8 mouse cellular contexts compared by ENCODE assay signal in the genomic region with DNA sequence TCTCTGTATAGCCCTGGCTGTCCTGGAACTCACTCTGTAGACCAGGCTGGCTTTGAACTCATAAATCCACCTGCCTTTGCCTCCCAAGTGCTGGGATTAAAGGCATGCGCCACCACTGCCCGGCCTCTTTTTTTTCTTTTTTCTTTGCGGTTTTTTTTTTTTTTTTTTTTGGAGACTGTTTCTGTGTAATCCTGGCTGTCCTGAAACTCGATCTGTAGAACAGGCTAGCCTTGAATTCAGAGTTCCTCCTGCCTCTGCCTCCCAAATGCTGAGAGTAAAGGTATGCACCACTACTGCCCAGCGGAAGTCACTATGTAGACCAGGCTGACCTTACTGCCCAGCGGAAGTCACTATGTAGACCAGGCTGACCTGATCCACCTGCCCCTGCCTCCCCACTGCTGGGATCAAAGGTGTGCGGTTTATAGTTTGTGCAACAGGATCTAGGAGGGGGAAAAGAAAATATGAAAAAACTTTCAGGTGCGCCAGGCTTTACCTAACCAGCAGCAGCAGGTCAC. TPM values are rescaled to one million over a fixed set of nuclear protein-coding genes. Genes with fewer than 3 reads are reported as not detected.
DNase-seq lines count a peak whose midpoint lies in the region; ATAC-seq and TF ChIP-seq lines count a peak whose summit lies in the region.

No protein-coding gene starts in this region.

- H3K27ac ChIP-seq in heart, postnatal 0 days (ENCODE audit: low read depth), result 0 out of 2 replicates have a peak overlapping the region, but pooled peaks have one; percentile 40
- H3K27ac ChIP-seq in bone marrow macrophage, adult 2 months (ENCODE audit: insufficient read depth, low read depth, low read length), result peak overlapping the region; percentile 78
- H3K27ac ChIP-seq in hindbrain, embryonic 13.5 days, result peak overlapping the region; percentile 13; the same call in 1 of the 2 replicates
- H3K27ac ChIP-seq in midbrain, embryonic 12.5 days (replicated peaks), result no peak overlapping the region

- TF ChIP-seq CTCF in heart, postnatal 0 days (IDR thresholded peaks at IDR 0.05; ENCODE audit: low read depth), result no peak
- TF ChIP-seq CTCF in bone marrow macrophage, adult 2 months (IDR thresholded peaks at IDR 0.05; ENCODE audit: low read depth, low read length), result no peak

- WGBS in heart, postnatal 0 days, result 51% methylated on average over 7 of the region's 8 CpGs
- 59% methylated on average over 8 of the region's 8 CpGs for whole genome bisulfite sequencing in hindbrain, embryonic 13.5 days
- WGBS in midbrain, embryonic 12.5 days, result 52% methylated on average over 8 of the region's 8 CpGs

- peaks cover 16% of the 10 kb centered on the region for H3K36me3 ChIP-seq in heart, postnatal 0 days (replicated peaks; ENCODE audit: control insufficient read depth, insufficient read depth, low read length)
- H3K36me3 ChIP-seq in hindbrain, embryonic 13.5 days, result peaks cover 26% of the 10 kb centered on the region
- H3K36me3 ChIP-seq in midbrain, embryonic 12.5 days, result peaks cover 28% of the 10 kb centered on the region

- no peak for DNase-seq in heart, postnatal 0 days (ENCODE audit: low spot score)
- DNase-seq in heart, postnatal 10 days, result no peak
- no peak for DNase-seq in spleen, adult 18-20 months
- no peak for DNase-seq in thymus, postnatal 4 days
- no peak for DNase-seq in left cerebral cortex, postnatal 36 days (ENCODE audit: low spot score in 2 of 2)

- intact Hi-C loops in heart, postnatal 10 days (cut with DNase I), result loop anchor here (1.0 to 2.0 kb wide), 2 partner anchors 17 to 32 kb away; partner anchors contain the start of genes D930048N14Rik and N4bp3
- intact Hi-C loops in left cerebral cortex, postnatal 36 days (cut with DNase I), result no loop called here

- H3K27me3 ChIP-seq in heart, postnatal 0 days (ENCODE audit: control insufficient read depth, insufficient read depth, low read length), result no peaks in the 10 kb centered on the region
- H3K27me3 ChIP-seq in hindbrain, embryonic 13.5 days, result no peaks in the 10 kb centered on the region
- 0 out of 2 replicates have a peak, but pooled peaks cover 4% of the 10 kb centered on the region for H3K27me3 ChIP-seq in midbrain, embryonic 12.5 days

- no peaks in the 10 kb centered on the region for H3K9me3 ChIP-seq in heart, postnatal 0 days (replicated peaks; ENCODE audit: control insufficient read depth, low read length)
- no peaks in the 10 kb centered on the region for H3K9me3 ChIP-seq in hindbrain, embryonic 13.5 days
- H3K9me3 ChIP-seq in midbrain, embryonic 12.5 days, result no peaks in the 10 kb centered on the region

- peaks cover 21% of the 10 kb centered on the region for H3K4me1 ChIP-seq in heart, postnatal 0 days (ENCODE audit: control insufficient read depth, insufficient read depth)
- H3K4me1 ChIP-seq in bone marrow macrophage, adult 2 months (ENCODE audit: control insufficient read depth, insufficient read depth, low read length), result peaks cover 24% of the 10 kb centered on the region
- peaks cover 38% of the 10 kb centered on the region for H3K4me1 ChIP-seq in hindbrain, embryonic 13.5 days (replicated peaks)
- peaks cover 22% of the 10 kb centered on the region for H3K4me1 ChIP-seq in midbrain, embryonic 12.5 days

- no peak overlapping the region for H3K9ac ChIP-seq in heart, postnatal 0 days (replicated peaks; ENCODE audit: low read depth, low read length)
- H3K9ac ChIP-seq in hindbrain, embryonic 13.5 days, result peak overlapping the region; percentile 46; the same call in 1 of the 2 replicates
- H3K9ac ChIP-seq in midbrain, embryonic 12.5 days (replicated peaks), result no peak overlapping the region

- H3K4me3 ChIP-seq in heart, postnatal 0 days (ENCODE audit: low read depth, low read length), result peak overlapping the region; percentile 82
- H3K4me3 ChIP-seq in bone marrow macrophage, adult 2 months (ENCODE audit: insufficient read depth, low read length), result peak overlapping the region; percentile 69
- H3K4me3 ChIP-seq in hindbrain, embryonic 13.5 days, result peak overlapping the region; percentile 81
- peak overlapping the region; percentile 89 for H3K4me3 ChIP-seq in midbrain, embryonic 12.5 days

- H3K4me2 ChIP-seq in heart, postnatal 0 days (ENCODE audit: low read depth, low read length), result peak overlapping the region; percentile 94
- peak overlapping the region; percentile 76 for H3K4me2 ChIP-seq in hindbrain, embryonic 13.5 days
- peak overlapping the region; percentile 72 for H3K4me2 ChIP-seq in midbrain, embryonic 12.5 days (replicated peaks)

- ATAC-seq in heart, postnatal 0 days (ENCODE audit: insufficient read depth, low read depth), result peak; percentile 2; the same call in 1 of the 2 replicates
- peak; percentile 66 for ATAC-seq in hindbrain, embryonic 13.5 days (ENCODE audit: low FRiP score)
- ATAC-seq in midbrain, embryonic 12.5 days (ENCODE audit: low FRiP score, low read depth), result peak; percentile 60

- TF ChIP-seq POLR2A in bone marrow macrophage, adult 2 months (IDR thresholded peaks at IDR 0.05; ENCODE audit: borderline replicate concordance, low read depth, low read length), result no peak

- no peak for TF ChIP-seq EP300 in heart, postnatal 0 days (IDR thresholded peaks at IDR 0.05; ENCODE audit: low read depth)

RNA-seq across cellular contexts. Expression of gene Nhp2, which starts 0.6 kb away (rescaled TPM):
- total RNA-seq in heart, postnatal 0 days (2014; rRNA removed; ENCODE audit: low replicate concordance), result 34.1 and 58.2 TPM in 2 replicates
- 59.7 and 61.4 TPM in 2 replicates for polyA plus RNA-seq in heart, postnatal 0 days (2015; fragmentation: Nextera tagmentation; extraction: Ambion mirVana)
- 10 to 100 TPM; 30.5 to 30.9 TPM for total RNA-seq in heart, postnatal 10 days (2021)
- polyA plus RNA-seq in bone marrow macrophage, adult 2 months (2012; ENCODE audit: insufficient read depth, insufficient read length, missing spikeins), result 33.9 and 38.8 TPM in 2 replicates
- polyA plus RNA-seq in hindbrain, embryonic 13.5 days (2015; fragmentation: Nextera tagmentation; extraction: Ambion mirVana), result 99.6 and 108 TPM in 2 replicates
- polyA plus RNA-seq in midbrain, embryonic 12.5 days (2016; fragmentation: Nextera tagmentation; extraction: Ambion mirVana), result 118 and 128 TPM in 2 replicates
- total RNA-seq in left cerebral cortex, postnatal 36 days (2021), result 10 to 100 TPM; 44.7 to 52.4 TPM

RNA-seq across cellular contexts. Expression of gene Hnrnpab, which starts 12.3 kb away (rescaled TPM):
- total RNA-seq in heart, postnatal 0 days (2014; rRNA removed; ENCODE audit: low replicate concordance), result 136 and 225 TPM in 2 replicates
- 156 and 159 TPM in 2 replicates for polyA plus RNA-seq in heart, postnatal 0 days (2015; fragmentation: Nextera tagmentation; extraction: Ambion mirVana)
- 100 to 1,000 TPM; 237 to 257 TPM for total RNA-seq in heart, postnatal 10 days (2021)
- 144 and 159 TPM in 2 replicates for polyA plus RNA-seq in bone marrow macrophage, adult 2 months (2012; ENCODE audit: insufficient read depth, insufficient read length, missing spikeins)
- polyA plus RNA-seq in hindbrain, embryonic 13.5 days (2015; fragmentation: Nextera tagmentation; extraction: Ambion mirVana), result 400 and 427 TPM in 2 replicates
- 771 and 878 TPM in 2 replicates for polyA plus RNA-seq in midbrain, embryonic 12.5 days (2016; fragmentation: Nextera tagmentation; extraction: Ambion mirVana)
- 100 to 1,000 TPM; 121 to 126 TPM for total RNA-seq in left cerebral cortex, postnatal 36 days (2021)

RNA-seq across cellular contexts. Expression of gene Rmnd5b, which starts 16.7 kb away (rescaled TPM):
- total RNA-seq in heart, postnatal 0 days (2014; rRNA removed; ENCODE audit: low replicate concordance), result 38.6 and 54.3 TPM in 2 replicates
- polyA plus RNA-seq in heart, postnatal 0 days (2015; fragmentation: Nextera tagmentation; extraction: Ambion mirVana), result 25.8 and 30.0 TPM in 2 replicates
- 10 to 100 TPM; 24.1 to 25.4 TPM for total RNA-seq in heart, postnatal 10 days (2021)
- polyA plus RNA-seq in bone marrow macrophage, adult 2 months (2012; ENCODE audit: insufficient read depth, insufficient read length, missing spikeins), result 42.4 and 43.7 TPM in 2 replicates
- 74.8 and 77.7 TPM in 2 replicates for polyA plus RNA-seq in hindbrain, embryonic 13.5 days (2015; fragmentation: Nextera tagmentation; extraction: Ambion mirVana)
- 44.3 and 46.8 TPM in 2 replicates for polyA plus RNA-seq in midbrain, embryonic 12.5 days (2016; fragmentation: Nextera tagmentation; extraction: Ambion mirVana)
- 10 to 100 TPM; 58.0 to 58.9 TPM for total RNA-seq in left cerebral cortex, postnatal 36 days (2021)

RNA-seq across cellular contexts. Expression of gene N4bp3, which starts 31.7 kb away (rescaled TPM):
- 31.2 and 34.8 TPM in 2 replicates for total RNA-seq in heart, postnatal 0 days (2014; rRNA removed; ENCODE audit: low replicate concordance)
- polyA plus RNA-seq in heart, postnatal 0 days (2015; fragmentation: Nextera tagmentation; extraction: Ambion mirVana), result 18.1 and 20.2 TPM in 2 replicates
- total RNA-seq in heart, postnatal 10 days (2021), result 10 to 100 TPM; 35.0 to 40.5 TPM
- polyA plus RNA-seq in bone marrow macrophage, adult 2 months (2012; ENCODE audit: insufficient read depth, insufficient read length, missing spikeins), result 8.7 and 9.8 TPM in 2 replicates
- 12.9 and 14.1 TPM in 2 replicates for polyA plus RNA-seq in hindbrain, embryonic 13.5 days (2015; fragmentation: Nextera tagmentation; extraction: Ambion mirVana)
- polyA plus RNA-seq in midbrain, embryonic 12.5 days (2016; fragmentation: Nextera tagmentation; extraction: Ambion mirVana), result 10.7 and 11.8 TPM in 2 replicates
- total RNA-seq in left cerebral cortex, postnatal 36 days (2021), result 10 to 100 TPM; 11.8 to 15.0 TPM

RNA-seq across cellular contexts. Expression of gene D930048N14Rik, which starts 31.8 kb away (rescaled TPM):
- 0.08 and 0.58 TPM in 2 replicates for total RNA-seq in heart, postnatal 0 days (2014; rRNA removed; ENCODE audit: low replicate concordance)
- polyA plus RNA-seq in heart, postnatal 0 days (2015; fragmentation: Nextera tagmentation; extraction: Ambion mirVana), result 0.74 and 0.78 TPM in 2 replicates
- 1 to 10 TPM; 1.4 to 2.1 TPM for total RNA-seq in heart, postnatal 10 days (2021)
- polyA plus RNA-seq in bone marrow macrophage, adult 2 months (2012; ENCODE audit: insufficient read depth, insufficient read length, missing spikeins), result 8.1 and 9.2 TPM in 2 replicates
- polyA plus RNA-seq in hindbrain, embryonic 13.5 days (2015; fragmentation: Nextera tagmentation; extraction: Ambion mirVana), result 0.63 and 0.83 TPM in 2 replicates
- 0.51 TPM in 2 replicates for polyA plus RNA-seq in midbrain, embryonic 12.5 days (2016; fragmentation: Nextera tagmentation; extraction: Ambion mirVana)
- total RNA-seq in left cerebral cortex, postnatal 36 days (2021), result 1 to 10 TPM in 1 of 2 experiments, under 1 TPM in 1; 0.81 to 1.6 TPM

Comparison
In these comparisons a context has a peak if more than half of its experiments do, and no peak if none do; other contexts are left out.
1. ATAC-seq: peak in every context shown above with its lines; median percentile 66 in hindbrain, embryonic 13.5 days; 60 in midbrain, embryonic 12.5 days; 2 in heart, postnatal 0 days.